In genomic region chr11:3386941-3387368, GRCm38 (mm10) we compare ENCODE assay signal across 8 mouse cellular contexts. TPM values are rescaled to one million over a fixed set of nuclear protein-coding genes. Genes with fewer than 3 reads are reported as not detected.
DNase-seq lines count a peak whose midpoint lies in the region; ATAC-seq lines count a peak whose summit lies in the region.

No protein-coding gene starts in this region.

- no peak overlapping the region for H3K4me2 ChIP-seq in intestine, embryonic 15.5 days (replicated peaks)

- H3K27me3 ChIP-seq in intestine, embryonic 15.5 days (replicated peaks) = no peaks in the 10 kb centered on the region
- H3K27me3 ChIP-seq in midbrain, embryonic 10.5 days (ENCODE audit: low read depth, poor library complexity, severe bottlenecking) = no peaks in the 10 kb centered on the region

- H3K36me3 ChIP-seq in intestine, embryonic 15.5 days = peaks cover 11% of the 10 kb centered on the region; the same call in 1 of the 2 replicates
- peaks cover 43% of the 10 kb centered on the region for H3K36me3 ChIP-seq in midbrain, embryonic 10.5 days

- H3K9me3 ChIP-seq in intestine, embryonic 15.5 days = no peaks in the 10 kb centered on the region
- H3K9me3 ChIP-seq in midbrain, embryonic 10.5 days (replicated peaks) = peaks cover 7% of the 10 kb centered on the region; the same call in 1 of the 2 replicates

- intact Hi-C loops in gastrocnemius, postnatal 36 days (cut with DNase I) = loop anchor here (1.0 to 5.0 kb wide), 3 partner anchors 22 to 120 kb away; partner anchors contain the start of gene Limk2
- intact Hi-C loops in left cerebral cortex, postnatal 14 days (cut with DNase I) = loop anchor here (5.0 kb wide), 2 partner anchors 65 to 130 kb away; partner anchors contain the start of gene Rnf185

- H3K9ac ChIP-seq in intestine, embryonic 15.5 days = no peak overlapping the region

- H3K4me3 ChIP-seq in intestine, embryonic 15.5 days (replicated peaks) = no peak overlapping the region
- no peak overlapping the region for H3K4me3 ChIP-seq in midbrain, embryonic 10.5 days

- ATAC-seq in intestine, embryonic 15.5 days = peak; percentile 85

- peak; percentile 82 for DNase-seq in adipocyte (ENCODE audit: low spot score)
- DNase-seq in embryo, embryonic 10 days (ENCODE audit: low spot score) = peak; percentile 89
- peak; percentile 81 to 82 for DNase-seq in gastrocnemius, postnatal 36 days
- DNase-seq in left cerebral cortex, postnatal 14 days (ENCODE audit: low spot score in 2 of 2) = peak; percentile 90 to 91
- peak; percentile 77 for DNase-seq in midbrain, embryonic 10.5 days (ENCODE audit: low spot score)
- DNase-seq in right cerebral cortex, postnatal 36 days (ENCODE audit: low spot score in 2 of 2) = peak; percentile 62 to 76
- peak; percentile 77 to 86 for DNase-seq in urinary bladder, postnatal 4 days (ENCODE audit: low spot score in 2 of 2)

- 19% methylated on average over 4 of the region's 4 CpGs for WGBS in intestine, embryonic 15.5 days
- WGBS in midbrain, embryonic 10.5 days = 29% methylated on average over 4 of the region's 4 CpGs

- H3K27ac ChIP-seq in intestine, embryonic 15.5 days = no peak overlapping the region
- H3K27ac ChIP-seq in midbrain, embryonic 10.5 days (replicated peaks) = no peak overlapping the region

- peaks cover 6% of the 10 kb centered on the region; the same call in 1 of the 2 replicates for H3K4me1 ChIP-seq in intestine, embryonic 15.5 days (replicated peaks)
- H3K4me1 ChIP-seq in midbrain, embryonic 10.5 days = no peaks in the 10 kb centered on the region

RNA-seq across cellular contexts. Expression of gene Limk2, which starts 22.0 kb away (rescaled TPM):
- 10 to 100 TPM in 1 of 2 experiments, 1 to 10 TPM in 1; 9.8 to 11.9 TPM for total RNA-seq in gastrocnemius, postnatal 36 days (2021)
- 60.1 and 64.0 TPM in 2 replicates for polyA plus RNA-seq in intestine, embryonic 15.5 days (2015; fragmentation: Nextera tagmentation; extraction: Ambion mirVana)
- total RNA-seq in left cerebral cortex, postnatal 14 days (2021) = 100 to 1,000 TPM; 101 to 104 TPM
- polyA plus RNA-seq in midbrain, embryonic 10.5 days (2016; fragmentation: Nextera tagmentation; extraction: Ambion mirVana) = 50.7 and 68.9 TPM in 2 replicates

RNA-seq across cellular contexts. Expression of gene Pik3ip1, which starts 56.8 kb away (rescaled TPM):
- 10 to 100 TPM; 21.2 to 25.0 TPM for total RNA-seq in gastrocnemius, postnatal 36 days (2021)
- polyA plus RNA-seq in intestine, embryonic 15.5 days (2015; fragmentation: Nextera tagmentation; extraction: Ambion mirVana) = 8.5 and 8.7 TPM in 2 replicates
- total RNA-seq in left cerebral cortex, postnatal 14 days (2021) = 10 to 100 TPM; 25.7 to 26.5 TPM
- 7.4 and 13.0 TPM in 2 replicates for polyA plus RNA-seq in midbrain, embryonic 10.5 days (2016; fragmentation: Nextera tagmentation; extraction: Ambion mirVana)

Comparison
In these comparisons a context has a peak if more than half of its experiments do, and no peak if none do; other contexts are left out.
1. RNA of gene Limk2, which starts 22.0 kb away (total RNA-seq): 101 to 104 TPM in left cerebral cortex, postnatal 14 days; 9.8 to 11.9 TPM in gastrocnemius, postnatal 36 days; every median in the first group is over 4 times any median in the second.
2. Peak in every context shown above with its lines, with median percentiles within 50 percentile points of each other: DNase-seq.